Mouse (Mus musculus): ENCODE results near the gene Sgpl1. TPM values are rescaled to one million over a fixed set of nuclear protein-coding genes. Genes with fewer than 3 reads are reported as not detected.
A peak's percentile ranks its signal among the peaks of the same experiment; 100 is the strongest.

Gene Sgpl1
- polyA plus RNA-seq, 1 experiment from 2014 or later: 16.9 TPM

DNA sequence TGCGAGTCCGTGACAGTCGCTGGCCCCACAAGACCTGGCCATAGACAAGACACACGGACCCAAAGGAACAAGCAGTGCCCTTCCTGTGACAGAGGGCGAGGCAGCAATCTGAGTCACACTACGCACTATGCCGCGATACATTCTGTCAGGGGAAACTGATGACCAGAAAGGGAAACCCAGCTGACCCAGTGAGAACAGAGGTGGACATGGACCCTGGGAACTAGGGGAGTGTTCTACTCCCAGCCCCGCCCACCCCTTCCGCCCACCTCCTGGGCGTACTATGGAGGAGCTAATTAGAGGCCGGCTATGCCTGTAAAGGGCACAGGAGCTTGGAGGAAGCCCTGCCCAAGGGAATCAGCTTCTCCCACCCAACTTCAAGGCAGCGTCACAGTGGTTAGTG is 78.3 kb downstream of the Sgpl1 start:
- H3K4me3 ChIP-seq (ENCODE audit: low read depth, low read length): no peak overlapping the region
- H3K36me3 ChIP-seq (replicated peaks; ENCODE audit: insufficient read depth, low read length): no peaks in the 10 kb centered on the region
- H3K27me3 ChIP-seq (ENCODE audit: insufficient read depth, low read length): no peaks in the 10 kb centered on the region
- no peaks in the 10 kb centered on the region for H3K9me3 ChIP-seq (ENCODE audit: low read length)
- WGBS (ENCODE audit: insufficient replicate concordance): 19% methylated on average over 11 of the region's 13 CpGs
- ATAC-seq: no peak; the same call in 1 of the 2 replicates
- DNase-seq: no peak
- no peaks in the 10 kb centered on the region; the same call in 1 of the 2 replicates for H3K4me1 ChIP-seq (ENCODE audit: insufficient read depth)
- TF ChIP-seq CTCF (IDR thresholded peaks at IDR 0.05; ENCODE audit: low read depth): no peak
- TF ChIP-seq EP300 (IDR thresholded peaks at IDR 0.05; ENCODE audit: low read depth): no peak
- no peak overlapping the region for H3K4me2 ChIP-seq (ENCODE audit: low read depth, low read length)
- H3K27ac ChIP-seq (ENCODE audit: low read depth): no peak overlapping the region
- H3K9ac ChIP-seq (replicated peaks): no peak overlapping the region

GRCm38 (mm10) chr10:61068436-61069192 is 78.9 kb downstream of the Sgpl1 start:
- Histone ChIP-seq H3K9me3 (ENCODE audit: low read length) (no peaks in the 10 kb centered on the region), H3K36me3 (replicated peaks; ENCODE audit: insufficient read depth, low read length) (no peaks in the 10 kb centered on the region), H3K27me3 (ENCODE audit: insufficient read depth, low read length) (no peaks in the 10 kb centered on the region), H3K4me2 (ENCODE audit: low read depth, low read length) (no peak overlapping the region), H3K9ac (replicated peaks) (no peak overlapping the region), H3K4me3 (ENCODE audit: low read depth, low read length) (no peak overlapping the region), H3K4me1 (ENCODE audit: insufficient read depth) (no peaks in the 10 kb centered on the region; the same call in 1 of the 2 replicates), H3K27ac (ENCODE audit: low read depth) (no peak overlapping the region)
- DNase-seq: peak; percentile 62
- ATAC-seq: peak; percentile 57
- TF ChIP-seq EP300 (IDR thresholded peaks at IDR 0.05; ENCODE audit: low read depth) (no peak), CTCF (IDR thresholded peaks at IDR 0.05; ENCODE audit: low read depth) (peak; percentile 86)
- 11% methylated on average over 8 of the region's 8 CpGs for WGBS (ENCODE audit: insufficient replicate concordance)

- H3K4me2 ChIP-seq (ENCODE audit: low read depth, low read length): no peak overlapping the region
- no peaks in the 10 kb centered on the region for H3K27me3 ChIP-seq (ENCODE audit: insufficient read depth, low read length)
- no peak overlapping the region for H3K27ac ChIP-seq (ENCODE audit: low read depth)
- no peaks in the 10 kb centered on the region for H3K36me3 ChIP-seq (replicated peaks; ENCODE audit: insufficient read depth, low read length)
- DNase-seq (no peak), ATAC-seq (no peak)
- WGBS (ENCODE audit: insufficient replicate concordance): 61% methylated on average over 13 of the region's 13 CpGs
- TF ChIP-seq CTCF (IDR thresholded peaks at IDR 0.05; ENCODE audit: low read depth): no peak
- no peak for TF ChIP-seq EP300 (IDR thresholded peaks at IDR 0.05; ENCODE audit: low read depth)
- H3K4me1 ChIP-seq (ENCODE audit: insufficient read depth): no peaks in the 10 kb centered on the region; the same call in 1 of the 2 replicates
- no peaks in the 10 kb centered on the region for H3K9me3 ChIP-seq (ENCODE audit: low read length)
- H3K4me3 ChIP-seq (ENCODE audit: low read depth, low read length): no peak overlapping the region
- H3K9ac ChIP-seq (replicated peaks): no peak overlapping the region
These were observed 82.1 kb downstream of the Sgpl1 start for GRCm38 (mm10) chr10:61065287-61066005.

DNA sequence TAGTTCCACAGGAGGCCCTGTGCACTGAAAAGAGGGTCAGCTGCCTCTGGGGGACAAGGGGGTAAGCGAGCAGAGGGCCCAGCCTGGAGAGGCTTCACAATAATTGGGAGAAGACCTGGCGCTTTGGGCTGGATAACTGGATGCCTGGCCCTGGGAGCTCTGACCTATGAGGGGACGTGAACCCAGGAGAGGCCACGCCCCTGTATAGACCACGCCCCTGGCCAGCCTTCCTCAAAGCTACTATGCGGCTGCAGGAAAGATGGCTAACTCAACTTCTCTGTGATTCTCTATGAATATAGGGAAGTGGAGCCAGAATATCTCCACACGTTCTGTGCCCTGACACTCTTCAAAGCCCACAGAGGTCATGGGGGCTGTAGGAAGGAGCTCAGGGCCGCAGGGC is 82.9 kb downstream of the Sgpl1 start:
- DNase-seq: peak; percentile 55
- H3K4me2 ChIP-seq (ENCODE audit: low read depth, low read length): no peak overlapping the region
- H3K4me1 ChIP-seq (ENCODE audit: insufficient read depth): peaks cover 3% of the 10 kb centered on the region; the same call in 1 of the 2 replicates

GRCm38 (mm10) chr10:61063271-61063864 is 84.1 kb downstream of the Sgpl1 start:
- Histone ChIP-seq H3K27me3 (ENCODE audit: insufficient read depth, low read length) (no peaks in the 10 kb centered on the region), H3K4me3 (ENCODE audit: low read depth, low read length) (no peak overlapping the region), H3K9me3 (ENCODE audit: low read length) (no peaks in the 10 kb centered on the region), H3K4me1 (ENCODE audit: insufficient read depth) (peaks cover 3% of the 10 kb centered on the region; the same call in 1 of the 2 replicates), H3K4me2 (ENCODE audit: low read depth, low read length) (no peak overlapping the region), H3K9ac (replicated peaks) (no peak overlapping the region), H3K36me3 (replicated peaks; ENCODE audit: insufficient read depth, low read length) (no peaks in the 10 kb centered on the region), H3K27ac (ENCODE audit: low read depth) (no peak overlapping the region)
- WGBS (ENCODE audit: insufficient replicate concordance): 80% methylated on average over 10 of the region's 10 CpGs
- TF ChIP-seq EP300 (IDR thresholded peaks at IDR 0.05; ENCODE audit: low read depth) (no peak), CTCF (IDR thresholded peaks at IDR 0.05; ENCODE audit: low read depth) (no peak)
- no peak for ATAC-seq
- DNase-seq: no peak

More for the DNA sequence above, 82.9 kb downstream of the Sgpl1 start:
- H3K9ac ChIP-seq (replicated peaks): no peak overlapping the region
- H3K4me3 ChIP-seq (ENCODE audit: low read depth, low read length): no peak overlapping the region
- no peaks in the 10 kb centered on the region for H3K27me3 ChIP-seq (ENCODE audit: insufficient read depth, low read length)
- H3K27ac ChIP-seq (ENCODE audit: low read depth): no peak overlapping the region
- TF ChIP-seq EP300 (IDR thresholded peaks at IDR 0.05; ENCODE audit: low read depth): no peak
- no peak for TF ChIP-seq CTCF (IDR thresholded peaks at IDR 0.05; ENCODE audit: low read depth)
- ATAC-seq: no peak
- WGBS (ENCODE audit: insufficient replicate concordance): 18% methylated on average over 8 of the region's 8 CpGs
- no peaks in the 10 kb centered on the region for H3K9me3 ChIP-seq (ENCODE audit: low read length)
- no peaks in the 10 kb centered on the region for H3K36me3 ChIP-seq (replicated peaks; ENCODE audit: insufficient read depth, low read length)
